Mouse (Mus musculus) lung, adult 2 months (tissue): ENCODE measurements around the gene Hsd17b3.

Source experiments
- CTCF ChIP-seq: fragments of 200-500 bp; IDR thresholded peaks from 2 replicates; pipeline ENCODE4 v1.5.1; 2011; ENCODE audit warnings: mild to moderate bottlenecking, low read length, control low read depth; ENCODE audit not compliant: insufficient read depth
- POLR2A ChIP-seq: fragments of 200-500 bp; IDR thresholded peaks from 2 replicates; pipeline ENCODE4 v1.6.1; 2011; ENCODE audit warnings: low read depth, mild to moderate bottlenecking, control low read depth, low read length, borderline replicate concordance; ENCODE audit errors: extremely low read depth

DNA sequence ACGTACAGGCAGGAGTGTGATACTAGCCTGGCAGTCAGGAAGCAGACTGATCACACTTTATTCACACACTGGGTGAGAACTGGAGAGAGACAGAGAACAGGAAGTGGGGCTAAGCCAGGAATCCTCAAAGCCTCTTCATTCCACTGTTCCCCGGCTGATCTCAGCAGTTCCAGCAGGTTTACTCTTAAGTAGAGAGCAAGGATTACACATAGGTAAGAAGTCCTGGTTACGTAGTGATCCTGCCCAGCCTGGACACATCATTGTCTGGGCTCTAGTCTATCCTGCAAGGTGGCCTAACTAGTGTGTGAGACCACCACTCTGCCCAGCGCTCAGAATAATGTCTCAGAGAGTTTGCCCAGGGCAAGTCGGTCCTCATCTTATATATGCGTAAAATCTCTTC lies 3.7 kb upstream of the Hsd17b3 start:
- no peak for TF ChIP-seq POLR2A
- no peak for TF ChIP-seq CTCF
